Mouse (Mus musculus) cortical plate, adult 2 months (tissue): Measurements from ENCODE around the gene Coro6. TPM values are rescaled to one million over a fixed set of nuclear protein-coding genes. Genes with fewer than 3 reads are reported as not detected.

Experiments
- H3K27ac ChIP-seq: fragments of 200-500 bp; 2 replicates; pipeline ENCODE4 v1.5.1; 2012; ENCODE audit warnings: low read length, control low read depth, inconsistent platforms; ENCODE audit not compliant: insufficient read depth
- H3K4me1 ChIP-seq: fragments of 200-500 bp; 2 replicates; pipeline ENCODE4 v1.6.1; 2011; ENCODE audit warnings: low read length; ENCODE audit not compliant: control insufficient read depth, insufficient read depth
- H3K4me3 ChIP-seq: fragments of 200-500 bp; 2 replicates; pipeline ENCODE4 v1.5.1; 2011; ENCODE audit warnings: mild to moderate bottlenecking, low read length, control low read depth; ENCODE audit not compliant: insufficient read depth
- CTCF ChIP-seq: fragments of 200-500 bp; IDR thresholded peaks from 2 replicates; pipeline ENCODE4 v1.5.1; 2011; ENCODE audit warnings: mild to moderate bottlenecking, control low read depth, low read length; ENCODE audit not compliant: insufficient read depth; ENCODE audit errors: extremely low read depth
- POLR2A ChIP-seq: fragments of 200-500 bp; IDR thresholded peaks from 2 replicates; pipeline ENCODE4 v1.6.1; 2011; ENCODE audit warnings: mild to moderate bottlenecking, low read length, control low read depth; ENCODE audit not compliant: insufficient read depth; ENCODE audit errors: extremely low read depth
- polyA plus RNA-seq: library from polyadenylated mRNA; depleted of rRNA; stranded (reverse); fragments of >200 nt; gene quantifications from 2 replicates; pipeline ENCODE4 v1.2.3, GENCODE M21; 2012; rRNA removed

Gene Coro6
- polyA plus RNA-seq, 1 experiment = 154 TPM

DNA sequence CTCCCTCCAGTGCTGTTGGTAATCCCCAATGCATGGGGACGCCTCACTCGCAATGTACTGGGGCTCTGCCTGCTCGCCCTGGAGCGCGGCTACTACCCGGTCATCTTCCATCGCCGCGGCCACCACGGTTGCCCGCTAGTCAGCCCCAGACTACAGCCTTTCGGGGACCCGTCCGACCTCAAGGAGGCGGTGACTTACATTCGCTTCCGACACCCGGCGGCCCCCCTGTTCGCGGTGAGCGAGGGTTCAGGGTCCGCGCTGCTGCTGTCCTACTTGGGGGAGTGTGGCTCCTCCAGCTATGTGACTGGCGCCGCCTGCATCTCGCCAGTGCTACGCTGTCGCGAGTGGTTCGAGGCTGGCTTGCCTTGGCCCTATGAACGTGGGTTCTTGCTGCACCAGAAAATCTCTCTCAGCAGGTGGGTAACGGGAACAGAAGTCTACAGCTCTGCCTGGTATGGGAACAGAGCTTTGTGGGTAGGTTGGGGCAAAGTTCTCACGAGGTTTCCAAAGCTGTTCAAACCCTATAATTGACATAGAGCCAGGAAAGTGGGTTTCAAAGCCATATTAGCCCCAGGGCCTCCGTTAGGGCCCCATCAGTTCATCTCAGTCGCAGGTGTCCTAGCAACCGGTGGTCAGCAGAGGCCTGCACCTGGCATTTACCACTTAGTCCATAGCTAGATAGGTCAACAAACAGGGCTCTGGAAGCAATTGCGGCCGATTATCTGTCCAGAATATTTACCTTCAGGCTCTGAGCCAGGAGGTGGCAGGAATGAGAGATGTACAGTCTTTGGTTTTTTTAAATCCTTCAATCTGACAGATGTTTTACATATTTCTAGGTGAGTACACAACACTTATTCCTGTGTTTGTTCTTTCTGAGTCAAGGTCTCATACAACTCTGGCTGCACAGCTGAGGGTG is 53.7 kb downstream of the Coro6 start, which contains the start of gene Trp53i13:
Gene Trp53i13 (minus strand): TSS at position 344 of the 916 bp plus-strand sequence.
- TF ChIP-seq CTCF = no peak
- TF ChIP-seq POLR2A = no peak
- H3K4me3 ChIP-seq = peak within 1 kb of the TSS; percentile 24
- peaks cover 1% of the 10 kb centered on the region; the same call in 1 of the 2 replicates for H3K4me1 ChIP-seq
- no peak within 1 kb of the TSS for H3K27ac ChIP-seq

- no peak for TF ChIP-seq CTCF
- TF ChIP-seq POLR2A = no peak
- Histone ChIP-seq H3K27ac (no peak overlapping the region), H3K4me3 (no peak overlapping the region), H3K4me1 (peaks cover 1% of the 10 kb centered on the region; the same call in 1 of the 2 replicates)
Observed at GRCm38 (mm10) chr11:77516553-77517425, 54.6 kb downstream of the Coro6 start.

GRCm38 (mm10) chr11:77518051-77518798 is 56.0 kb downstream of the Coro6 start:
- H3K4me1 ChIP-seq = no peaks in the 10 kb centered on the region
- no peak for TF ChIP-seq CTCF
- H3K4me3 ChIP-seq = no peak overlapping the region
- no peak overlapping the region for H3K27ac ChIP-seq

GRCm38 (mm10) chr11:77519043-77519442 is 56.8 kb downstream of the Coro6 start, which contains the start of gene Gm10392:
Gene Gm10392 (minus strand): TSS chr11:77519198.
- TF ChIP-seq CTCF (no peak), POLR2A (no peak)
- H3K4me3 ChIP-seq = no peak within 1 kb of the TSS
- no peak within 1 kb of the TSS for H3K27ac ChIP-seq
- H3K4me1 ChIP-seq = no peaks in the 10 kb centered on the region

Other genes starting within 250 kb of the Coro6 start
- gene Ssh2, start 246.1 kb upstream of the Coro6 start, polyA plus RNA-seq = 14.9 and 15.0 TPM in 2 replicates
- gene Ankrd13b, start 27.3 kb downstream of the Coro6 start, polyA plus RNA-seq = 150 and 151 TPM in 2 replicates
- gene Git1, start 31.2 kb downstream of the Coro6 start, polyA plus RNA-seq = 204 and 230 TPM in 2 replicates
- gene Abhd15, start 52.7 kb downstream of the Coro6 start, polyA plus RNA-seq = 0.64 and 0.77 TPM in 2 replicates
- gene Trp53i13, start 53.6 kb downstream of the Coro6 start, polyA plus RNA-seq = 6.8 and 7.2 TPM in 2 replicates
- not detected in 2 replicates for gene Gm10392, start 56.8 kb downstream of the Coro6 start, polyA plus RNA-seq
- gene Taok1, start 145.4 kb downstream of the Coro6 start, polyA plus RNA-seq = 29.7 and 29.9 TPM in 2 replicates
- gene Nufip2, start 223.7 kb downstream of the Coro6 start, polyA plus RNA-seq = 15.4 and 17.2 TPM in 2 replicates